ENCODE assay signal across 19 mouse cellular contexts in the genomic region with DNA sequence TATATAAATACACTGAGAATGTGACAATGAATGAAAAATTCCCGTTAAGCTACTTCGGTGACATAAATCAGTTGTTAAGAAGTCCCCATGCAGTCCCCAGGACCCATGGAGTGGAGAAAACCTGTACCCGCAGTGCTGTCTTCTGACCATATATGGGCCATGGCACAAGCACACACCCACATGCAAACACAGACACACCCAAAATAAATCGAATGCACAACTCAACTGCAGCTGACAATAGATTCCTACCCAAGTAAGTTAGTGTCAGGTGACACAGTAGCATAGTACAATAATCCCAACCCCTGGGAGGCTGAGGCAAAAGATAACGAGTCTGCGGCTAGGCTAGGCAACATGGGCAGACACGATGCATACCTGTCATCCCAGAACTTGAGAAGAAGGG.
"Had no signal": no experiment of that assay in that cellular context is flagged by ENCODE, and none has a peak within 500 bp of the region (broad histone marks: within the 10 kb centered on the region; RNA-seq: fewer than 3 reads in every experiment).

No protein-coding gene starts in this region.

- ATAC-seq: liver, postnatal 0 days; lung, postnatal 0 days; midbrain, embryonic 13.5 days; midbrain, embryonic 16.5 days had no signal

- H3K9ac ChIP-seq: kidney, embryonic 15.5 days; liver, embryonic 14.5 days; liver, postnatal 0 days; lung, embryonic 14.5 days; midbrain, embryonic 13.5 days had no signal

- H3K4me3 ChIP-seq: kidney, embryonic 15.5 days; left cerebral cortex, adult 2 months; midbrain, embryonic 10.5 days; midbrain, embryonic 13.5 days had no signal

- DNase-seq: kidney, adult 8-10 months; kidney, postnatal 10 days; kidney, postnatal 36 days; layer of hippocampus, postnatal 36 days; liver, postnatal 0 days; lung, embryonic 14.5 days; right cerebral cortex, postnatal 14 days; spleen, adult 18-20 months; thymus, adult 2 months; thymus, postnatal 14 days; thymus, postnatal 4 days had no signal

- H3K27me3 ChIP-seq: kidney, embryonic 15.5 days; midbrain, embryonic 13.5 days had no signal

- H3K27ac ChIP-seq: kidney, embryonic 15.5 days; left cerebral cortex, adult 2 months; liver, embryonic 14.5 days; macrophage; midbrain, embryonic 10.5 days; midbrain, embryonic 13.5 days had no signal

- H3K9me3 ChIP-seq: kidney, embryonic 15.5 days; midbrain, embryonic 10.5 days; midbrain, embryonic 13.5 days had no signal

- H3K4me1 ChIP-seq: kidney, embryonic 15.5 days; midbrain, embryonic 10.5 days; midbrain, embryonic 13.5 days had no signal

- H3K4me2 ChIP-seq: kidney, embryonic 15.5 days; lung, embryonic 14.5 days; midbrain, embryonic 13.5 days had no signal
